20 mouse cellular contexts compared by ENCODE assay signal in genomic region chrX:162756058-162756457, GRCm38 (mm10).
"Had no signal": no experiment of that assay in that cellular context is flagged by ENCODE, and none has a peak within 500 bp of the region (broad histone marks: within the 10 kb centered on the region; RNA-seq: fewer than 3 reads in every experiment).

No protein-coding gene starts in this region.

- H3K4me1 ChIP-seq: stomach, embryonic 15.5 days had no signal

- H3K4me2 ChIP-seq: liver, embryonic 15.5 days; lung, embryonic 15.5 days; neural tube, embryonic 13.5 days; neural tube, embryonic 15.5 days; stomach, embryonic 15.5 days had no signal

- ATAC-seq: liver, postnatal 0 days; lung, postnatal 0 days; midbrain, embryonic 16.5 days had no signal

- H3K9me3 ChIP-seq: liver, embryonic 15.5 days; lung, embryonic 15.5 days; neural tube, embryonic 13.5 days; neural tube, embryonic 15.5 days; stomach, embryonic 15.5 days had no signal

- H3K4me3 ChIP-seq: liver, embryonic 15.5 days; lung, embryonic 15.5 days; midbrain, embryonic 10.5 days; myocyte; neural tube, embryonic 13.5 days; neural tube, embryonic 15.5 days; stomach, embryonic 15.5 days had no signal

- H3K9ac ChIP-seq: liver, embryonic 15.5 days; liver, postnatal 0 days; lung, embryonic 15.5 days; neural tube, embryonic 13.5 days; neural tube, embryonic 15.5 days; stomach, embryonic 15.5 days had no signal

- H3K36me3 ChIP-seq: liver, embryonic 15.5 days; lung, embryonic 15.5 days; midbrain, embryonic 10.5 days; neural tube, embryonic 13.5 days; neural tube, embryonic 15.5 days; stomach, embryonic 15.5 days had no signal

- H3K27ac ChIP-seq: liver, embryonic 15.5 days; lung, embryonic 15.5 days; midbrain, embryonic 10.5 days; neural tube, embryonic 13.5 days; neural tube, embryonic 15.5 days; stomach, embryonic 15.5 days; stomach, postnatal 0 days had no signal

- H3K27me3 ChIP-seq: lung, embryonic 15.5 days; neural tube, embryonic 15.5 days; stomach, embryonic 15.5 days had no signal

- DNase-seq: liver, postnatal 0 days; lung, adult 2 months; lung, postnatal 4 days; midbrain, embryonic 14.5 days; retina, postnatal 1 day; right cerebral cortex, adult 18-20 months; right cerebral cortex, postnatal 14 days; thymus, adult 2 months; thymus, postnatal 14 days; thymus, postnatal 36 days had no signal
